Mouse (Mus musculus) limb, embryonic 15.5 days (tissue): ENCODE results near the gene Synj1. TPM values are rescaled to one million over a fixed set of nuclear protein-coding genes. Genes with fewer than 3 reads are reported as not detected.

ENCODE experiments used
- ATAC-seq: fragments of 200-750 bp; cut with Nextera tagmentation; 2 replicates; pipeline ENCODE4 v1.8.0; 2017; ENCODE audit warnings: low read depth, moderate TSS enrichment; ENCODE audit not compliant: insufficient number of reproducible peaks, low FRiP score, low TSS enrichment
- H3K27ac ChIP-seq: fragments of 300-500 bp; sonication (generic); 2 replicates; pipeline ENCODE4 v1.5.1; 2015; ENCODE audit warnings: moderate library complexity, mild to moderate bottlenecking, inconsistent platforms
- H3K27me3 ChIP-seq: fragments of 300-500 bp; sonication (generic); 2 replicates; pipeline ENCODE4 v1.6.1; 2015; ENCODE audit warnings: inconsistent platforms
- H3K36me3 ChIP-seq: fragments of 300-500 bp; sonication (generic); 2 replicates; pipeline ENCODE4 v1.6.1; 2015; ENCODE audit warnings: inconsistent platforms
- H3K4me1 ChIP-seq: fragments of 300-500 bp; sonication (generic); 2 replicates; pipeline ENCODE4 v1.6.1; 2015; ENCODE audit warnings: inconsistent platforms
- H3K4me2 ChIP-seq: fragments of 300-500 bp; sonication (generic); 2 replicates; pipeline ENCODE4 v1.6.1; 2015; ENCODE audit warnings: mild to moderate bottlenecking, inconsistent platforms
- H3K4me3 ChIP-seq: fragments of 300-500 bp; sonication (generic); 2 replicates; pipeline ENCODE4 v1.5.1; 2015; ENCODE audit warnings: mild to moderate bottlenecking, inconsistent platforms
- H3K9ac ChIP-seq: fragments of 300-500 bp; sonication (generic); 2 replicates; pipeline ENCODE4 v1.6.1; 2015; ENCODE audit warnings: inconsistent platforms
- H3K9me3 ChIP-seq: fragments of 300-500 bp; sonication (generic); 2 replicates; pipeline ENCODE4 v1.6.1; 2016; ENCODE audit warnings: inconsistent platforms
- WGBS: fragments of 180-500 bp; shearing (Covaris S2); methylation state at CpG from one replicate; pipeline ENCODE4 v1.1.7; 2015; 5-methylcytosine and 5-hydroxymethylcytosine counted together
- polyA plus RNA-seq: library from polyadenylated mRNA; unstranded; fragments of >200 nt; fragmentation: Nextera tagmentation; extraction: Ambion mirVana; gene quantifications from 2 replicates; pipeline ENCODE4 v1.2.1, GENCODE M21; 2015

The Synj1 gene
- polyA plus RNA-seq, 1 experiment from 2014 or later, result 10.9 TPM

DNA sequence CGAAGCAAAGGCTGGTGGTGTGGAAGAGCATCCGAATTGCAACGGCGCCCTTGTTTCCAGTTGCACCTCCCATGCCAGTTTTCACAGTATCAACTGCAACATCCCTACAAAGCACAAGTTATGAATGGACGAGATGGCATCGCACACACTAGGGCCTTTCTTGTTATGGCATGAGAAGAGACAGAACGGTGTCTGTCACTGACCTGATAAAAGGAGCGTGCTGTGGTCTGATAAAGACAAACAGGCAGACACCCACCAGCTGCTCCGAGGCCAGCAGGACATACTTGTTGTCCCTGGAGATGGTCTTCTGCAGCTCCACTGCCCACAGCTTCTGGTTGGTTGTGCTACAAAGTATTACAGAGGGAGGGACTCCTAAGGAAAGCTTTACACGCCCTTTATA lies 46.8 kb downstream of the Synj1 start:
- 93% methylated on average over 10 of the region's 10 CpGs for WGBS
- Histone ChIP-seq H3K4me3 (no peak overlapping the region), H3K36me3 (peaks cover 33% of the 10 kb centered on the region), H3K27me3 (no peaks in the 10 kb centered on the region), H3K4me2 (no peak overlapping the region), H3K4me1 (no peaks in the 10 kb centered on the region), H3K9ac (no peak overlapping the region), H3K27ac (no peak overlapping the region), H3K9me3 (no peaks in the 10 kb centered on the region)
- no peak for ATAC-seq

DNA sequence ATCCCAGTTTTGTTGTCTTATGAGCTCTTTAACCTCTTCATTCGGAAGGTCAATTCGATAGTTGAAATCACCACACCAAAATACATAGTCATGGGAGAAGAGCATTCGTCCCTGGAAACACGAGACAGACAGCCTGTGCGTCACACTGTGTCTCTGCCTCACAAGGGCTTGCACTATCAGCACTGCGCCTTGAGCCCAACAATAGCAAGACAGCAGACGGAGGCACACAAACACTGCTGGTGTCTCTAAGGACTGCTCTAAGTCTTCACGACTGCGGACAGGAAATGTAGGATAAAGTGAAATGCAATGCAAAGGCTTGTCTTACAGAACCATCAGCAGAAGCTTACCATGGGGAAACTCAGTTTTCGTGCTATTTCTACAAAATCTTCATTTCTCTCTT lies 47.2 kb downstream of the Synj1 start:
- Histone ChIP-seq H3K9ac (no peak overlapping the region), H3K27ac (no peak overlapping the region), H3K36me3 (peaks cover 29% of the 10 kb centered on the region), H3K4me1 (no peaks in the 10 kb centered on the region), H3K9me3 (no peaks in the 10 kb centered on the region), H3K4me2 (no peak overlapping the region), H3K27me3 (no peaks in the 10 kb centered on the region), H3K4me3 (no peak overlapping the region)
- 89% methylated on average over 10 of the region's 10 CpGs for WGBS
- ATAC-seq, result no peak

- Histone ChIP-seq H3K9ac (no peak overlapping the region), H3K4me1 (no peaks in the 10 kb centered on the region), H3K4me2 (no peak overlapping the region), H3K27ac (no peak overlapping the region), H3K9me3 (no peaks in the 10 kb centered on the region), H3K27me3 (no peaks in the 10 kb centered on the region), H3K36me3 (peaks cover 29% of the 10 kb centered on the region), H3K4me3 (no peak overlapping the region)
- 92% methylated on average over 4 of the region's 4 CpGs for WGBS
- ATAC-seq, result no peak
These were observed 47.9 kb downstream of the Synj1 start for GRCm38 (mm10) chr16:90963231-90963630.

GRCm38 (mm10) chr16:90958301-90959085 lies 52.6 kb downstream of the Synj1 start:
- Histone ChIP-seq H3K9me3 (no peaks in the 10 kb centered on the region), H3K9ac (no peak overlapping the region), H3K36me3 (peaks cover 9% of the 10 kb centered on the region), H3K4me1 (no peaks in the 10 kb centered on the region), H3K4me3 (no peak overlapping the region), H3K27me3 (no peaks in the 10 kb centered on the region), H3K4me2 (no peak overlapping the region), H3K27ac (no peak overlapping the region)
- WGBS, result 63% methylated on average over 5 of the region's 5 CpGs
- no peak for ATAC-seq

GRCm38 (mm10) chr16:90955494-90955893 lies 55.6 kb downstream of the Synj1 start:
- H3K27me3 ChIP-seq, result no peaks in the 10 kb centered on the region
- no peaks in the 10 kb centered on the region for H3K4me1 ChIP-seq
- H3K27ac ChIP-seq, result no peak overlapping the region
- H3K9ac ChIP-seq, result no peak overlapping the region
- ATAC-seq, result no peak
- H3K4me3 ChIP-seq, result no peak overlapping the region
- H3K36me3 ChIP-seq, result peaks cover 17% of the 10 kb centered on the region
- 59% methylated on average over 6 of the region's 6 CpGs for WGBS
- no peaks in the 10 kb centered on the region for H3K9me3 ChIP-seq
- no peak overlapping the region for H3K4me2 ChIP-seq

- H3K9me3 ChIP-seq, result no peaks in the 10 kb centered on the region
- WGBS, result 88% methylated on average over 6 of the region's 6 CpGs
- H3K27me3 ChIP-seq, result no peaks in the 10 kb centered on the region
- H3K4me2 ChIP-seq, result no peak overlapping the region
- H3K36me3 ChIP-seq, result peaks cover 27% of the 10 kb centered on the region
- H3K9ac ChIP-seq, result no peak overlapping the region
- ATAC-seq, result no peak
- H3K4me3 ChIP-seq, result no peak overlapping the region
- no peaks in the 10 kb centered on the region for H3K4me1 ChIP-seq
- no peak overlapping the region for H3K27ac ChIP-seq
These were observed 57.3 kb downstream of the Synj1 start for GRCm38 (mm10) chr16:90953770-90954169.

DNA sequence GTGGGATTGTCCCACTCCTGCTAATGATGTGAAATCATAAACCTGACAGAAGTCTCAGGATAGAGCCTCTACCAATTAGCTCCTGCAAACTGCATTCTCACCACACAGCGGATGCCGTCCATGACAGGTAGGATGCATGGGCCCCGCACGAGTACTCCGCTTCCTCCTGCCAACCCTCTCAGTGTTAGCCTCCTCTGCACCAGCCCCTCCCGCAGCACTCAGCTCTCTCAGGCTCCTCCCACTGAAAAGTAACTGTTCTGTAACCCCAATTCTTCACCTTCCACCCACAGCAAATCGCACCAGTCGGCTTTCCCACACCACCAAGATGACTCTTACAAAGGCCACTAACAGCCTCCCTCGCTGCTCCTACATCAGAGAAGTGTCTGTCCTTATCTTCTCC lies 58.0 kb downstream of the Synj1 start:
- Histone ChIP-seq H3K27me3 (no peaks in the 10 kb centered on the region), H3K4me3 (no peak overlapping the region), H3K4me2 (no peak overlapping the region), H3K27ac (no peak overlapping the region), H3K36me3 (peaks cover 27% of the 10 kb centered on the region), H3K4me1 (no peaks in the 10 kb centered on the region), H3K9ac (no peak overlapping the region), H3K9me3 (no peaks in the 10 kb centered on the region)
- 85% methylated on average over 9 of the region's 9 CpGs for WGBS
- no peak for ATAC-seq

DNA sequence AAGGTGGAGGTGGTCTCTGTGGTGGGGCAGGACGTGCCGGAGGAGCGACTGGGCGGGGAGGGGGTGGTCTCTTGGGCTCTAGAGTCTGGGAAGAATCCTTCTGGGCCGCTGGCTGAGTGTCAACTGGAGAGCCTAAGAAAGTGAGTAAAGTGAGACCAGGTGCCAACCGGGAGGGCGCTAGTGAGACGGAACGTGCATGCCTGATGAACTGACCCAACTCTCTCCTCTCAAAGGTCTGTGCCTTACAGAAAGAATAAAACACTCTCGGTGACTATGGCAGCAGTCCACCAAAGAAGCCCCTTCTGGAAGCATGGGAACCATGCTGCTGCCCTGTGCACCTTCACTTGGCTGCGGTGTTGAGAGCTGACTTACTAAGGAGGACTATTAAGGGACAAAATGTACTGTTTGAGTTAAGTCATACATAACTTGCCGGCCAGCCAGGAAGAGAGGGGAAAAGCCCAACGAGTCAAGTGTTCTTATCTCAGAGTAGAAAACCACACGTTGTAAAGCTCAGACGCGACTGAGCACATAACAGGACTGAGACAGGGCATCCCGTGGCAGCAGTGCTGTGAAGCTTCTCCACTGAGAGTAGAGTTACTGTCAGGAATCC lies 60.6 kb downstream of the Synj1 start:
- 54% methylated on average over 17 of the region's 17 CpGs for WGBS
- Histone ChIP-seq H3K4me1 (no peaks in the 10 kb centered on the region), H3K36me3 (peaks cover 36% of the 10 kb centered on the region), H3K4me3 (no peak overlapping the region), H3K27ac (no peak overlapping the region), H3K9me3 (no peaks in the 10 kb centered on the region), H3K27me3 (no peaks in the 10 kb centered on the region), H3K4me2 (no peak overlapping the region), H3K9ac (no peak overlapping the region)
- ATAC-seq, result no peak

- Histone ChIP-seq H3K9me3 (no peaks in the 10 kb centered on the region), H3K9ac (no peak overlapping the region), H3K27ac (no peak overlapping the region), H3K4me1 (no peaks in the 10 kb centered on the region), H3K27me3 (no peaks in the 10 kb centered on the region), H3K4me3 (no peak overlapping the region), H3K36me3 (peaks cover 42% of the 10 kb centered on the region), H3K4me2 (no peak overlapping the region)
- no peak for ATAC-seq
- 86% methylated on average over 8 of the region's 8 CpGs for WGBS
These were observed 64.1 kb downstream of the Synj1 start for GRCm38 (mm10) chr16:90946977-90947376.

- Histone ChIP-seq H3K9ac (no peak overlapping the region), H3K27ac (no peak overlapping the region), H3K36me3 (peaks cover 29% of the 10 kb centered on the region), H3K4me3 (no peak overlapping the region), H3K4me2 (no peak overlapping the region), H3K4me1 (no peaks in the 10 kb centered on the region), H3K9me3 (no peaks in the 10 kb centered on the region), H3K27me3 (no peaks in the 10 kb centered on the region)
- no peak for ATAC-seq
- WGBS, result 94% methylated on average over 7 of the region's 7 CpGs
These were observed 69.9 kb downstream of the Synj1 start for GRCm38 (mm10) chr16:90941246-90941645.

GRCm38 (mm10) chr16:90934687-90935328 lies 76.3 kb downstream of the Synj1 start, which contains the start of gene Cfap298:
Cfap298 (minus strand) TSS chr16:90935114.
- Histone ChIP-seq H3K4me3 (peak within 1 kb of the TSS; percentile 89), H3K9ac (peak within 1 kb of the TSS; percentile 81), H3K27ac (peak within 1 kb of the TSS; percentile 89), H3K36me3 (peaks cover 14% of the 10 kb centered on the region), H3K4me1 (peaks cover 3% of the 10 kb centered on the region), H3K9me3 (no peaks in the 10 kb centered on the region), H3K4me2 (peak within 1 kb of the TSS; percentile 82), H3K27me3 (no peaks in the 10 kb centered on the region)
- under 1% methylated on average over 56 of the region's 56 CpGs for WGBS
- ATAC-seq, result peak; percentile 93

DNA sequence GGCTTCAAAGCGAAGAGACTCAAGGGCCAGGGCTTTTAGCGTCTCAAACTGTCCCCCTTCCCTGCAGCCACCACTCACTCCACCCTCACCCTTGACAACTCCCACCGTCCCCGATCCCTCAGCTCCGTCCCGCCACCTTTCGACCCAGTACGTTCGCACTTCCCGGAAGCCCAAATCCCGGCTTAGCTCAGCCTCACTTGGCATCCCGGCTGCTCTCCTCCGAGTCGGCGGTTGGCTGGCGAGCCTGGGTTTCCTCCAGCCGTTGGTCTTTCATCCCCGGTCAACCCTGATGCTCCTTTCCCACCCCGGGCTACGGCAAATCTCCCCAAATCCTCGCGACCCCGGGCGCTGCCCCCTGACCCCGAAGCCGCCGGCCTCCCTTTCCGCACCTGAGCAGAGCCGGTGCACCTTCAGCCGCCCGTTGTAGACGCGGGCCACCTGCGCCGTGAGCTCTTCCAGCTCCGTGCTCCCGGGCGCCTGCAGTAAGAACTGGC lies 76.9 kb downstream of the Synj1 start:
- peaks cover 3% of the 10 kb centered on the region for H3K4me1 ChIP-seq
- ATAC-seq, result peak; percentile 53
- no peaks in the 10 kb centered on the region for H3K9me3 ChIP-seq
- peak overlapping the region; percentile 81 for H3K9ac ChIP-seq
- H3K4me3 ChIP-seq, result peak overlapping the region; percentile 89
- H3K4me2 ChIP-seq, result peak overlapping the region; percentile 82
- H3K36me3 ChIP-seq, result peaks cover 20% of the 10 kb centered on the region
- H3K27ac ChIP-seq, result peak overlapping the region; percentile 89
- no peaks in the 10 kb centered on the region for H3K27me3 ChIP-seq
- under 1% methylated on average over 38 of the region's 38 CpGs for WGBS
